9 mouse cellular contexts compared by ENCODE assay signal in the genomic region with DNA sequence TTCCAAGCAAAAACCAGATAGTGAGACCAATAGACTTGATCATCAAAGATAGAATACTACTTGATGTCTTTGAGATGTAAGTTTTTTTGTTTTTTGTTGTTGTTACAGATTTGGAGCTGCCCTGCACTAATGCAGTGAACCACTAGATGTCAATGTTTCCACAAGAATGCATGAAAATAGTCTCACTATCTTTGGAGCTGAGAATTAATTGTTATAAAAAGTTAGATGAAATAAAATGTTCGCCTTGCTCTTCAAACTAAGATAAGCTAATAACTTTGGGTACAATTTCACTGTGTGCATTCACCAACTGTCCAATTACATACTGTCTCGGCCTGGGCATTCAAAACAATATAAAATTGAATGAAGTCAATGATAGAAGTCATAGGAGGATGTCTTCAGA.
DNase-seq lines count a peak whose midpoint lies in the region; ATAC-seq and TF ChIP-seq lines count a peak whose summit lies in the region.
"Had no signal": no experiment of that assay in that cellular context is flagged by ENCODE, and none has a peak within 500 bp of the region (broad histone marks: within the 10 kb centered on the region; RNA-seq: fewer than 3 reads in every experiment).

No protein-coding gene starts in this region.

- peak; percentile 74 for TF ChIP-seq CTCF in liver, postnatal 0 days (IDR thresholded peaks at IDR 0.05; ENCODE audit: low read depth)
- peak; percentile 83 for TF ChIP-seq CTCF in lung, postnatal 0 days (IDR thresholded peaks at IDR 0.05)

- H3K27me3 ChIP-seq in liver, postnatal 0 days (ENCODE audit: insufficient read depth, low read length): no peaks in the 10 kb centered on the region
- H3K27me3 ChIP-seq in lung, postnatal 0 days (replicated peaks; ENCODE audit: insufficient read depth, low read length): no peaks in the 10 kb centered on the region

- H3K36me3 ChIP-seq in liver, postnatal 0 days (replicated peaks; ENCODE audit: insufficient read depth, low read length): no peaks in the 10 kb centered on the region
- no peaks in the 10 kb centered on the region for H3K36me3 ChIP-seq in lung, postnatal 0 days (ENCODE audit: insufficient read depth, low read length)

- no peak overlapping the region for H3K4me3 ChIP-seq in liver, postnatal 0 days (ENCODE audit: low read depth, low read length)
- H3K4me3 ChIP-seq in lung, postnatal 0 days (ENCODE audit: low read depth, low read length): no peak overlapping the region

- no peaks in the 10 kb centered on the region for H3K4me1 ChIP-seq in liver, postnatal 0 days (ENCODE audit: insufficient read depth)
- H3K4me1 ChIP-seq in lung, postnatal 0 days (ENCODE audit: insufficient read depth, low read depth, low read length): no peaks in the 10 kb centered on the region

- 36% methylated on average over 2 of the region's 2 CpGs for WGBS in liver, postnatal 0 days (ENCODE audit: insufficient replicate concordance)
- WGBS in lung, postnatal 0 days: 16% methylated on average over 2 of the region's 2 CpGs

- no peak overlapping the region for H3K27ac ChIP-seq in liver, postnatal 0 days (ENCODE audit: low read depth)
- no peak overlapping the region for H3K27ac ChIP-seq in lung, postnatal 0 days (ENCODE audit: low read length)
- H3K27ac ChIP-seq: macrophage had no signal

- DNase-seq in CD4-positive, CD25-positive, alpha-beta regulatory T cell, adult 2 months (ENCODE audit: low read depth, low spot score): peak; percentile 43
- no peak for DNase-seq in liver, postnatal 0 days
- no peak for DNase-seq in liver
- DNase-seq in cerebellum, adult 9-10 months: peak; percentile 56
- DNase-seq in hindlimb bud, embryonic 11.5 days (ENCODE audit: extremely low spot score, low read depth, low spot score): peak; percentile 6
- DNase-seq in lung, postnatal 0 days (ENCODE audit: low spot score): peak; percentile 33
- no peak for DNase-seq in spleen, postnatal 4 days (ENCODE audit: low spot score in 2 of 2)

- H3K4me2 ChIP-seq in liver, postnatal 0 days (ENCODE audit: low read depth, low read length): no peak overlapping the region
- no peak overlapping the region for H3K4me2 ChIP-seq in lung, postnatal 0 days (replicated peaks; ENCODE audit: low read depth, low read length)

- no peak for TF ChIP-seq EP300 in liver, postnatal 0 days (IDR thresholded peaks at IDR 0.05; ENCODE audit: low read depth)
- no peak for TF ChIP-seq EP300 in lung, postnatal 0 days (IDR thresholded peaks at IDR 0.05)

- ATAC-seq in CD4-positive, CD25-positive, alpha-beta regulatory T cell, adult 4 months: no peak
- ATAC-seq in liver, postnatal 0 days: no peak
- no peak for ATAC-seq in lung, postnatal 0 days

- H3K9ac ChIP-seq in liver, postnatal 0 days (replicated peaks): no peak overlapping the region
- H3K9ac ChIP-seq in lung, postnatal 0 days (replicated peaks; ENCODE audit: low read depth): no peak overlapping the region

- no peaks in the 10 kb centered on the region for H3K9me3 ChIP-seq in liver, postnatal 0 days (ENCODE audit: low read length)
- H3K9me3 ChIP-seq in lung, postnatal 0 days (ENCODE audit: low read length): no peaks in the 10 kb centered on the region

Comparison
In these comparisons a context has a peak if more than half of its experiments do, and no peak if none do; other contexts are left out.
1. DNase-seq: peak in CD4-positive, CD25-positive, alpha-beta regulatory T cell, adult 2 months (single experiment), cerebellum, adult 9-10 months (single experiment), hindlimb bud, embryonic 11.5 days (single experiment) and lung, postnatal 0 days (single experiment); none in liver, postnatal 0 days (single experiment), liver (single experiment) and spleen, postnatal 4 days (0 of 2).